Mouse (Mus musculus): ENCODE measurements at regions not wholly inside any gene's neighbourhood (a gene's known extent, or its start where the extent isn't known, plus 50 kb on each side); places are given as distances from the start of the nearest gene placed in this dataset.

DNA sequence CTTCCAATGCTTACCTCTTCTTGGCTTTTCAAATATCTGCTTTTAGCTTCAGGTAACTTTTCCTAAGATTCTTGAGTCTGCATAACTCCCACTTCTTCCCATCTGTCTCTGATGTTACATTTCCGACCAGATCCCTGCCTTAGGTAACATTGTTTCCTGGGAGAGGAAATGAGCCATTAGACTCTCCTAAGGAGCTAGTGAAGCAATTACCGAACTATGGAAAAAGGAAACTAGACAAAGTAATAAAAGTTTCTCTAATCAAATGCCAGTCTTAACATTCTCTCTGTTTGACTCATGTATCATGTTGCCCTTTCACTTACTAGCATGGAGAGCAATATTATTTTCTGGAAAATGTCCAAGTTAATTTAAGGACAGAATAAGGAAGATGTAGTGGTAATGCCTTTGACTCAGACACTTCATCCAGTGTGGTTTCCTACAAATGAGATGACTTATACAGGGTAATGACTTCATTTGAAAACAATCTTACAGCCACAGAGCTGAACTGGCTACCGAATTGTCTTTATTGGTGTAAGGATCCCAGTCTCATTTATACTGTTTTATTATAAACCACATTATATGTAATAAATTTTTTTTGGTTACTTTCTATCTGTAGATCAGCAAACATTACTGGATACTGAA, 263.8 kb upstream of the Fam84a start:
- no peak for DNase-seq (ENCODE audit: low read depth, low spot score)

DNA sequence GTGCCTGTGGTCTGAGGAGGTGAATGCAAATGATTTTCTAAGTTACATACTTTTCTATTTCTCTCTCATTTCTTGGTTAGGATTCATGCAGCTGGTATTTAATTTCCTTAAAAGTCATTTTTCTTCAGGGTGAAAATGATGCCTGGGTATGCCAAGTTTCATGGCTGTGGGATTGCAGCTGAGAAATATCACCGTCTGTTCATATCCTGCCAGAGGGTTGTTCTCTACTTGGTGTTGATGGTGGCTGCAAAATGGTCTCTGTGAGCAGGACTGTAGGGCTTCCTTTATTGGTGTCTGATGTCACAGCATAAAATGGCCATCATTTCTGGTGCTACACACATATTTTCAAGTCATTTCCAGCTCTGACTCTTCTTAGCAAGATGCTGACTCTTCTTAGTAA, 259.2 kb upstream of the Fam84a start:
- DNase-seq (ENCODE audit: low read depth, low spot score) = no peak

DNA sequence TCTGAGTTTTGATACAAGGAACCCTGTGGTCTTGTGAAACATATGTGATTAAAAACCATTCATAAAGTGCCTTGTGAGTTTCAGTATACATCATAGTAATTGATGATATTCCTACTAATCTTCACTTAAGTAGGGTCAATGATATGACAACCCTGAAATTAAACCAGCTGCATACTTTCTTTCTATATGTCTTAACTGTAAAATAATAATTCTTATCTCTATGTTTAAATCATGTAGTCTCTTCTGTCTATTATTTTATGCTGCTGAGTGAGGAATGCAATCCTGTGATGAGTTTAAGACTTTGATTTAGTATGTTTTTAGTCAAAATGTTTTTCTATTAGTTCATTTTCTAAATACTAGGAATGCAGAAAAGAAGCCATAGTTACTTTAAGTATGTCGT, 253.9 kb upstream of the Fam84a start:
- DNase-seq (ENCODE audit: low read depth, low spot score) = no peak

- DNase-seq (ENCODE audit: low read depth, low spot score) = no peak
Measured at GRCm38 (mm10) chr12:14376211-14376610, 224.4 kb upstream of the Fam84a start.

DNA sequence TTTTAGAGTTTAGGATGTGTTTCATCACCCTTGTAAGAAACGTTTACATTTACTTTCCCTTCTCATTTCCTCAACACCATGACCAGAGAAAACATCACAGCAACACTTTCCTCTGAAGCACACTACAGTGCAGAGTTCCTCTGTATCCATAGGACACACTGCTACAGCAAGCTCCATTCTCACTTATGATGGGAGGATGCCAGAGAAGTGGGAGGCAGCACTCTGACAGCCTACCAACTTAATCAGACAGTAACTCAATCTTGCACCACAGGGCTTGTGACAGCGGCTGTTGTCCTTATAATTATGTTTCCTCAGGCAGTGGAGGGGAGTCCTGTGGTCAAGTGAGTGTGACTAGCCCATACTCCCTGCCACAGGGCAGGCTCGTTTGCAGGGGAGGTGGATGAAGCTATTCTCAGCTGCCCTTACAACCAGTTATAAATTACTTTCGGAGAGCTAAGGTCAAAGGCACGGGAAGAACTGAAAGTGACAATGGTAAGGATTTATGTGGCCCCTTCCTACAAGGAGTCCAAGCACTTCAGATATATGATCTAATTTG, 186.5 kb upstream of the Fam84a start:
- peak; percentile 45 for DNase-seq (ENCODE audit: low read depth, low spot score)

DNA sequence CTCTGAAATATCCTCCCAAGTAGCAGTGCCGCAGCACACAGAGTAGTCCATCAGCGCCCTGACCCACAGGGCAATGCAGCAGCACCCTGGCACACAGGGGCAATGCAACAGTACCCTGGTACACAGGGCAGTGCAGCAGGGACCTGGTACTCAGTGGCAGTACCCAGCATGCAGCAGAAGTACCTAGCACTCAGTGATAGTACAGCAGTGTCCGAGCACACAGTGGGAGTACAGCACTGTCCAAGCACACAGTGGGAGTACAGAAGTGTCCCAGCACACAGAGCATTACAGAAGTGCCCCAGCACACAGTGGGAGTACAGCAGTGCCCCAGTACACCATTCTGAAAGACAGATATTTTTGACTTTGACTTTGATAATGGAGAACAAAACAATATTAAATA, 186.0 kb upstream of the Fam84a start:
- DNase-seq (ENCODE audit: low read depth, low spot score) = no peak

GRCm38 (mm10) chr12:14318693-14319092, 166.8 kb upstream of the Fam84a start:
- DNase-seq (ENCODE audit: low read depth, low spot score) = no peak

DNA sequence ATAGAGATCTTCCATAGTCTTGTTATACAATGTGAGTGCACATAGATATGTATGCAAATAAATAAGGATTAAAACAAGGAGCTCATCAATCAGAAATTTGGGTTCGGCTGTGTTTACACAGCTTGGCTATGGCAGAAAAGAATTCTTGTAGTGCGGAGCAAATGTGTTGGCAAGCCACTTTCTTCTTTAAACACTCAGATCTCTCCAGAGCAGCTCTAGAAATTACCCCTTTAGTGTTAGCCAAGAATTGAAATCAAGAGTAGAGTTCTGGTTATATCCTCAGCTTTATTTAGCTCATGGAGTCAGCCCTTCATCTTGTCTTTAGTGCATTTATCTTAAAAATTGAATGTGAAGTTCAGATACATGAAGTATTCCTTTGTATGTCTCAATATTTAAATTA, 164.5 kb upstream of the Fam84a start:
- no peak for DNase-seq (ENCODE audit: low read depth, low spot score)

- no peak for DNase-seq (ENCODE audit: low read depth, low spot score)
Measured at GRCm38 (mm10) chr12:14315780-14316179, 163.9 kb upstream of the Fam84a start.

DNA sequence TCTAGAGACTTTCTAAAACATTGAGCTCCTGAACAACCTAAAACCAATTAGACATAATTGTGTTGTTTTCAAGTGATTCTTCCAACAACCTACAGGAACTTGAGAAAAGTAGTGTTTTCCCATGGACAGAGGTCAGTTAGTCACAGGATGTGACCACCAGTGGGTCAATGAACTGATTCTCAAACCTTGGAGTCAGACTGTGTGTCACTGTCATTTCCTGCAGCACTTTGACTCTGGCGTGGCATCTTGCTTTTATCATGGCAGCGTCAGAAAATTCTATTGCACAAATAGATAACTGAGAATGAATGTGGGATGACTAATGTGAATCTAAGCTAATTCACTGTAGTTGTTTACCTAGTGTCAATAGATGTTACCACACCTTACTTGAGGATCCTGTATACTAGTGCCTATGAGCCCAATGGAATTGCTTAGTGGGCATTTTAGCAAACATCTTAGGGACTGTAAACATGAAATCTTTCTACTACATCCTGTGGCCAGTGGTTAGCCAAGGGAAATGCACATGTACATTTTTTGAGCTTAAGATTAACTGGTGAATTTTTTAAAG, 150.6 kb upstream of the Fam84a start:
- DNase-seq (ENCODE audit: low read depth, low spot score) = no peak

DNA sequence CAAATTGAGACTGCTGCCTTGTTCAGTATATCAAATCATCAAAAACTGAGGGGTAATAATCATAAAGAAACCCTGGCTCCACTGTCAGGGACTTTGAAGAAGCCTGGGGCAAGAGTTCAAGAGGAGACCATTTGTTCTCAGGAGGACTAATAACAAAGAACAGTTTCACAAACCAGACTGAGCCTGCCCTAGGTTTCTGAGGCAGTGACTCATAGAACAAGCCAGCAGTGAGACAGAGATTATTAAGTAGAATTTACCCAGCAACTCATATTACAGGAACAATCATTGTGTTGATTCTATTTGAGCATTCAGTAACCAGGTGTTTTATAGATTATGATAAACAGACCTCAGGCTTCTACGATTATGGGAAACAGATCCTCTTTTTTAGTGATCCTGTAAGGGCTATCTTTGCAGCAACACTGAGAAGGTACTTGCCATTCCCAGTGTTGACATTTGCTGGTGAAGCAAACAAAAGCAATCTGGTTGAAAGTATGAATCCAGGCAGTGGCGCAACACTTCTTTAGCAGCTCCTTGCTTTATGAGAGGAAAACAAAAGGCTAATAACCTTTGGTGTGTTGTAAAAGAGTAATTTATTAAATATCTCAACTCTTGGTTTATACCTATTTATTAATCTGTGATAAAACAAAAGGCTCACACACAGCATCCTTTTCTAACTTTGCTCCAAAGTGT, 150.0 kb upstream of the Fam84a start:
- DNase-seq (ENCODE audit: low read depth, low spot score) = peak; percentile 34

DNA sequence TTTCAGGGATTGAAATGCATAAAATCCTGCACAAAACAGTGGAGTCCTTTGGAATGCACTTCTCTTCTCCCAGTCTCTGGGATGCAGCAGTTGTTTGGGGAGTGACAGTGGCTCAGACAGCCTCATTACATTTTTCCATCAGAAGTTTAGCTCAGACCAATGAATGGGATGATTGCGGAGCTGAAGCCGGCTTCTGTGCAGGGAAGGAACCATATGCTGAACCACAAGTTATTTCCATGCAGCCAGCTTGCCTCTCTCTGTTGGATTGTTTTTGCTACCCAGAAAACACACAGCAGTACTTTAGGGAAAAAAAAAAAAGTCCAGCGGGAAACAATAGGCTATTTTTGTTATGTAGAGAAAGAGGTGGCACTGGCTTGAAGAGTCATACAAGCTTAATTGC, 140.2 kb upstream of the Fam84a start:
- DNase-seq (ENCODE audit: low read depth, low spot score) = no peak

DNA sequence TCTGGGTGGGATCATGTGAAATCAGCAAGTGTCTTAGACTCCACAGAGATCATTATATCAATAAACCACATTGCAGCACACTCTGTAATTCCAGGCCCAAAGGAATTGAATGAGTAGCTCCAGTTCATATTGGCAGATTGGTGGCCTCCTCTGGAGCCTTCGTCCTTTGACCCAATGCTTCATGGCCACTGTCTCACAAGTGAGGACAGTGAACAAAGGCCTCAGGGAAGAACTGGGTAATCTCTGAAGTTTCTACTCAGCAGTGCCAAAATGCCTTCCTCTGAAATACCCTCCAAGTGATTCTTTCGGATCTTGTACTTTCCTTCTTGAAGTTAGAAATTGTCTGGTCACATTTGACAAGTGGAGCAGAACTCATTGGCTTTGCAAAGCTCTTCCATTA, 135.8 kb upstream of the Fam84a start:
- DNase-seq (ENCODE audit: low read depth, low spot score) = no peak

DNA sequence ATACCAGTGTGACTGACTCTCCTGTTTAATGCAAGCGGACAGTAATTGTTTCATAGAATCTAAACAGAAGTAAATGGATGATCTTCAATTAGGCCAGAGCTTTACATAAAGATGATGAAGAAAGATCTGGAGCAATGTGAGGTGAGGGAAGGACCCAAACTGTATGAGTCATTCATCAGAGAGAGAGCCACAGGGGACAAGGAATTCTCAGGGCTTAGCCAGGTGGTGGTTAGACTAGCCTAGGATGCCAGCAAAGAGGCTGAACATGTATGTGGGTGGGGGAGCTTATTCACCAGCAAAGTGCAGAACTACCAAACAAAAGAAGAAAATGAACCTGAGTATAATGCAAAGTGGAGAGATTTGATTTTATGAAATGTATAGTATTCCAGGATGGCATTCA, 134.8 kb upstream of the Fam84a start:
- no peak for DNase-seq (ENCODE audit: low read depth, low spot score)

GRCm38 (mm10) chr12:14285870-14286535, 134.1 kb upstream of the Fam84a start:
- DNase-seq (ENCODE audit: low read depth, low spot score) = no peak

- no peak for DNase-seq (ENCODE audit: low read depth, low spot score)
Measured at GRCm38 (mm10) chr12:14283106-14283692, 131.3 kb upstream of the Fam84a start.

DNA sequence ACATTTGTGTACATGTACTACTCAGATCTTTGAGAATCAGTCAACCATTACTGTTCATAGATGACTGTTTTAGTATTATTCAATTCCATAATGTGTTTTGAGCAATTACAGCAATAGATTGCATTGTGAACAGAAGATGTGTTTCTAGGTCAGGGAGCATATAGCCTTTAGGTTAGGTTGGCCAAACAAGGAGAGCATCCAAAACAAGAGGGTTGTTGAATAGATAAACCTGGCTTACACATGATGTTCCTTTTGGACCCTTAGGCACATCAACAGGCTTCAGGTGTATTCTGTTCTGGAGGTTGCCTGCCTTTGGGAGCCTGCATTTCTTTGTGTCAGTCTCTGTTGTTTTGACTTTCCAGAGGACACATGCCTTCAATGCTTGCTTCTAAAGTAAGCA, 123.4 kb upstream of the Fam84a start:
- DNase-seq (ENCODE audit: low read depth, low spot score) = no peak

DNA sequence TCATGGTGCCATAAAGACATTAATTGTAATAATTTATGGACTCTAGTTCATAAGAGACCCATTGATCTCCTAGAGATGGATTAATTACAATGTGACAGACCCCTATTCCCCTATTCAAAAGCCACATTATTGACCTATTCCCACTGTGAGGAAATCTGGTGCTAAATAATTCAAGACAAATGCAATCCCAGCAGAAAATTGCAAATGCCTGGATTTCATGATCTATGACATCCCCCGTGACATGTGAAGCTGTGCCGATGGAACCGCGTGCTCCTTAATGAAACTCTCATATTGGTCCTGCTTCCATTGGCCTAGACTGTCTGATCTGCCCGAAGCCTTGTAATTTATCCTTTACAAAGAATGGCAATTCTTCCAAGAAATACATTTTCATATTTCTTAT, 122.9 kb upstream of the Fam84a start:
- DNase-seq (ENCODE audit: low read depth, low spot score) = peak; percentile 59

DNA sequence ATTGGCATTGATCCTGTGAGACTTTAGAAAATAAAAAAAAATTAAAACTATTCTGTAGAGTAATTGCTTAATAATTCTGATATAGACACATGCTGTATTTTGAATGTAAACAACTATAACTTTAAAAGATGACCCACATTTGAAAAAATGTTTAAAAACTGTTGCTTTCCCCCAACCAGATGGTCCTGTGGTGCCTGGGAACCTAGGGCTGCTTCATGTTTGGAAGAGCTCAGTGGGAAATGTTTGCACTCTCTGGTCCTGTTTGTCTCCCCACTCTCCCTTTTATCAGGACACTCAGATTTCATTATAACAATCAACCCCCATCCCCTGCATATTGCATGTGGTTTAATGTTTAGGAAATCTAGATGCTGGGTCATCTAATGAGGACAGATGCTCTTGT, 119.4 kb upstream of the Fam84a start:
- no peak for DNase-seq (ENCODE audit: low read depth, low spot score)

- DNase-seq (ENCODE audit: low read depth, low spot score) = no peak
Measured at GRCm38 (mm10) chr12:14261102-14261501, 109.2 kb upstream of the Fam84a start.

DNA sequence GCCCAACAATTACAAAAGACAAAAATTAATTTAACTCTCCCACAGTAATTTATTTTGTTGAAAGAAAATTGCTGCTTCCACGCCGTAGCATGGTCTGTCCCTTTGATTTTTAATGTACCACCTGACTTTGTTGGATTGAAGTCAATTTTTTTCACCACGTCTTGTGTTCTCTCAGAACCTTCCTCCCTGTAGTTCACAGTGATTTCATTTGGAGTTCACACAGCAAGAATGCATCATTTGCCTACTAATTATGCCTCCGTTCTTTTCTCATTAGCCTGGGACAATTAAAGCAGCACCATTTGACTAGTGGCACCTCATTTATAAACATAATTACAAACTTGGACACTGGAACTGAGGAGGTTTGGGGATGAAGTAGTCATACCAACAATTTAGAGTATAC, 108.4 kb upstream of the Fam84a start:
- DNase-seq (ENCODE audit: low read depth, low spot score) = no peak

GRCm38 (mm10) chr12:14253336-14253735, 101.5 kb upstream of the Fam84a start:
- DNase-seq (ENCODE audit: low read depth, low spot score) = no peak
